Mouse (Mus musculus) forebrain, embryonic 12.5 days (tissue): ENCODE results near the gene Csrnp3. TPM values are rescaled to one million over a fixed set of nuclear protein-coding genes. Genes with fewer than 3 reads are reported as not detected.

Experiments
- ATAC-seq: fragments of 200-750 bp; cut with Nextera tagmentation; 2 replicates; pipeline ENCODE4 v1.8.0; 2017; ENCODE audit warnings: moderate TSS enrichment; ENCODE audit not compliant: low FRiP score
- H3K27ac ChIP-seq: fragments of 300-500 bp; sonication (generic); 2 replicates; pipeline ENCODE4 v1.5.1; 2016; ENCODE audit warnings: mild to moderate bottlenecking
- H3K27me3 ChIP-seq: fragments of 300-500 bp; sonication (generic); 2 replicates; pipeline ENCODE4 v1.6.1; 2016; ENCODE audit warnings: mild to moderate bottlenecking
- H3K36me3 ChIP-seq: fragments of 300-500 bp; sonication (generic); replicated peaks from 2 replicates; pipeline ENCODE4 v1.6.1; 2016; ENCODE audit warnings: mild to moderate bottlenecking
- H3K4me1 ChIP-seq: fragments of 300-500 bp; sonication (generic); 2 replicates; pipeline ENCODE4 v1.6.1; 2016
- H3K4me2 ChIP-seq: fragments of 300-500 bp; sonication (generic); 2 replicates; pipeline ENCODE4 v1.6.1; 2016; ENCODE audit warnings: mild to moderate bottlenecking, moderate library complexity
- H3K4me3 ChIP-seq: fragments of 300-500 bp; sonication (generic); replicated peaks from 2 replicates; pipeline ENCODE4 v1.5.1; 2016; ENCODE audit warnings: mild to moderate bottlenecking
- H3K9ac ChIP-seq: fragments of 300-500 bp; sonication (generic); 2 replicates; pipeline ENCODE4 v1.6.1; 2016; ENCODE audit warnings: mild to moderate bottlenecking
- H3K9me3 ChIP-seq: fragments of 300-500 bp; sonication (generic); 2 replicates; pipeline ENCODE4 v1.6.1; 2016
- WGBS: fragments of 180-500 bp; shearing (Covaris S2); methylation state at CpG from one replicate; pipeline ENCODE4 v1.1.7; 2016; 5-methylcytosine and 5-hydroxymethylcytosine counted together
- polyA plus RNA-seq: library from polyadenylated mRNA; unstranded; fragments of >200 nt; fragmentation: Nextera tagmentation; extraction: Ambion mirVana; gene quantifications from 2 replicates; pipeline ENCODE4 v1.2.1, GENCODE M21; 2016

Gene Csrnp3
- polyA plus RNA-seq, 1 experiment from 2014 or later, result 30.0 TPM

DNA sequence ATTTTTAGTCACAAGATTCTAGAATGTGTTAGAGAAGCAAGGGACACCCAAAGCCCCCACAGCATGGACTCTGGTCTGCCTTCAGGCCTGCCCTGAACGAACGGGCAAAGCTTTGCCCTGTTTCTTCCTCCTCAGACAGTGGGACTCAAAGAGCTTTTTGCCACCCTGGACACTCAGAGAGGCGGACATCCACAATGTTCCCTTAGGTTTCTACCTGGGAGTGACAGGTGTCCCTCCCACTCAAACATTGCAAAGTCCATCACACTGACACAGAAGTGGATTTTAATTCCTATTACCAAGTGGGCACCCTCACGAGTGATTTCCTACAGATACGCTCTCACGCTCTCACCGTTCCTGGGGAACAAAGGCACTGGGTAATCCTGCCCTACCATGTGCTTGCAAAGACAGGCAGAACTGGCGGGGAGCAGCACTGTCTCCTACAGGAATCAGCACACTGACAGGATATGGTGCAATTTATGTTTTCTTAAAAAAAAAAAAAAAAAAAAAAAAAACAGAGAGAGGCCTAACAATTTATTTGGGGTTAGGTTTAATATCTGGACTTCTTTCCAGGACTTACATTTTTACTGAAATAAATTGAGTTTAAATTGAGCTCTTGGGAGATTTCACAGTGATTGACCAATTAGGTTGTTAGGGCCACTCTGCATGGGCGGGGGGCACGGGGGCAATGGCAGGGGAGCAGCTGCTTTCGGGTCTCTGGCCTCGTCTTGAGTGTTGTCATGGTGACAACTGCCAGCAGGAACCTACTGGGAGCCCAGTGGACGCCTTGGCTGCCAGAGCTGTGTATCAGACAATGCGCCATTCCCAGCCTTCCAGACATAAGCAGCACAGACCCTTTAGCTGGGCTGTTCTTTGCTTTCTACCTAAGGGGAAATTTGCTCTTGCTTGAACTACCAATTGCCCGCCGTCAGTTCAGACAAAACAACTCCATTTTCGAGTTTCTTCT is 198.2 kb downstream of the Csrnp3 start:
- peak; percentile 83 for ATAC-seq
- H3K27ac ChIP-seq, result peak overlapping the region; percentile 80
- H3K9ac ChIP-seq, result no peak overlapping the region
- no peak overlapping the region for H3K4me2 ChIP-seq
- 38% methylated on average over 17 of the region's 17 CpGs for WGBS
- H3K4me1 ChIP-seq, result peaks cover 30% of the 10 kb centered on the region
- H3K36me3 ChIP-seq, result no peaks in the 10 kb centered on the region
- H3K9me3 ChIP-seq, result no peaks in the 10 kb centered on the region
- peaks cover 19% of the 10 kb centered on the region for H3K27me3 ChIP-seq
- H3K4me3 ChIP-seq, result no peak overlapping the region

DNA sequence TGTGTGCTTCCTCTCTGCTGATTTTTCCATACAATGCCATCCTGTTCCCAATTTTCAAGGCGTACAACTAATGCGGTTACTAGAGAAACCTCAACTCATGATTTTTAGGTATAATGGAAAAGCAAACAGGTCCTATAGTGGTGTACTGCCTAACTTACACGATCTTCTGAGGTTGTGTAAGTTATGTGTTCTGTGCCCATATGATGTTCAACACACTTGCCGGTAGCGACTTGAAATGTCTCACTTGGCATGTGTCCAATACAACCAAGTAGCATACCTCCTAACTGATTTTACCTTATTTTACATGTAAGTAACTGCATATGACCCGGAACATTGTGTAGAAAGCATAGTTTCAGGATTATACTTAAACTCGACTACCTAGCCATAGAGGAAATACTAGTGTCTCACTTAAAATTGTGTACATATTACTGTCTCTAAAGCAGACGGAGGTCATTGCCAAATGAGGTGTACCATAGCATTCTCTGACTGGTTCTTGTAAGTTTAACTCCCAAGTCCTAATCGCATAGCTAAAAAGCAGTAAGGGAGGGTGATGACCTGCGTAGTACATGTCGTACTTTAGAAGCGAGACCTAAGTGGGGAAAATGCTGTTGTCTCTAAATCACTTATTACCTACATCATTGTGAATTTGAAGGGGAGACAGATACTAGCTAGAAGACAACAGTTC is 199.0 kb downstream of the Csrnp3 start:
- Histone ChIP-seq H3K9me3 (no peaks in the 10 kb centered on the region), H3K27ac (peak overlapping the region; percentile 80), H3K9ac (no peak overlapping the region), H3K36me3 (no peaks in the 10 kb centered on the region), H3K4me3 (no peak overlapping the region), H3K27me3 (peaks cover 16% of the 10 kb centered on the region), H3K4me2 (no peak overlapping the region), H3K4me1 (peaks cover 30% of the 10 kb centered on the region)
- no peak for ATAC-seq
- 91% methylated on average over 12 of the region's 12 CpGs for WGBS

DNA sequence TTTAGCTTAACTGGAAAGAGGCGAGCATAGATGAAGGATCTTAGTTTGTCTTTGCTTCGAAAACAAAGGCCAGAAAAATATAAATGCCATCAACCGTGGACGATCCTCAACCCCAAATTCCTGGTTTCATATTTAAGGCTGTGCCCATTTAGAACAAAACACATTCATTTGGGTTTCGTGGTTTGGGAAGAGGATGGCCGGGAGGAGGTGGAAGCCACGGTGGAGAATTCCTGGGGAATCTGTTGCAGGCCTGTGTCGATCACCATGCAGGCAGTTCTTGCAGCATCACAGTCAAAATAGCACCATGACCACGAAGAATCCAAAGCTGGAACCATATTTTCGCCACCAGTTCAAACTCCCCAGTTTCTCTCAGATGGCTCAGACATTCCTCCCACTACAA is 217.7 kb downstream of the Csrnp3 start:
- H3K9me3 ChIP-seq, result no peaks in the 10 kb centered on the region
- no peak for ATAC-seq
- WGBS, result 90% methylated on average over 10 of the region's 10 CpGs
- H3K4me1 ChIP-seq, result no peaks in the 10 kb centered on the region
- H3K4me3 ChIP-seq, result no peak overlapping the region
- H3K4me2 ChIP-seq, result no peak overlapping the region
- H3K27ac ChIP-seq, result no peak overlapping the region
- no peaks in the 10 kb centered on the region for H3K36me3 ChIP-seq
- no peak overlapping the region for H3K9ac ChIP-seq
- H3K27me3 ChIP-seq, result no peaks in the 10 kb centered on the region

DNA sequence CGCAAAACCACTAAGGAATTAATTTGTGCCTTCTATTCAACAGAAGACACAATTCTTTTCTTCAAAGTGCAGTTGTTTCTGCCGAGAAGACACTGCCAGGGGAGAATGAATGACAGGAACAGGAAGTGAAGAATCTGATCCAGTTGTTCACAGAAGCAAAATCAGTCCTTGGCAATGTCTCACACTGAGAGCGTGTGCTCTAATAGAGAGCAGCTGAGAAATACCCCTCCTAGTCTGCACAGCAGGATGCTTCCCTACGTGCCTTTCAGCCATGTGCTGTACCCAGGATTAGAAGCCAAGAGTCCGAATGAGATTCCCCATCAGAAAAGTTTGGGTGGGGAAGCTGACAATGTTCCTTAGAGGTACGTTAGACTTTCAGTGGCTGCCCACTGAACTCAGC is 223.9 kb downstream of the Csrnp3 start:
- Histone ChIP-seq H3K4me2 (no peak overlapping the region), H3K36me3 (no peaks in the 10 kb centered on the region), H3K27me3 (no peaks in the 10 kb centered on the region), H3K4me3 (no peak overlapping the region), H3K9me3 (no peaks in the 10 kb centered on the region), H3K4me1 (peaks cover 6% of the 10 kb centered on the region), H3K9ac (no peak overlapping the region), H3K27ac (no peak overlapping the region)
- ATAC-seq, result no peak
- WGBS, result 23% methylated on average over 6 of the region's 6 CpGs

DNA sequence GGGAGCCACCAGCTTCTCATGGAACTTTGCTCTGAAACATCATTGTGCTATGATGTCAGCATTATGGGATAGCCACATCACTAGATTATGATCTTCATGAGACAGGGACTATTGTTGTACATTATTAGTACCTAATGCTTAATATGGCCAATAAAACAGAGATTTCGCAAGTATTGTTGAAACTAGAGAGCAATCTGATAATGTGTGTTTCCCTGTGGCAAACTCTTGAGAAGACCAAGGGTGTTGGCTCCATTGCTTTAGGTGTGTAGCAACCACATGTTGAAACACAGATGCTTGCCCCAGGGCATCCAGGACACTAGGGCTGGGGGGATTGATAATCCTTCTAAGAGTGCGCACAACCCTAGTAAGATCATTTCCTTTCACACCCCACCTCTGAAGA is 235.2 kb downstream of the Csrnp3 start:
- Histone ChIP-seq H3K4me2 (no peak overlapping the region), H3K4me3 (no peak overlapping the region), H3K9me3 (no peaks in the 10 kb centered on the region), H3K4me1 (no peaks in the 10 kb centered on the region), H3K9ac (no peak overlapping the region), H3K27ac (no peak overlapping the region), H3K36me3 (no peaks in the 10 kb centered on the region), H3K27me3 (no peaks in the 10 kb centered on the region)
- no peak for ATAC-seq
- 98% methylated on average over 2 of the region's 2 CpGs for WGBS

Other genes with a start within 250 kb of the Csrnp3 start
- gene Scn2a, start 225.0 kb upstream of the Csrnp3 start, polyA plus RNA-seq, result 9.4 and 12.3 TPM in 2 replicates